ENCODE assay signal across 10 mouse cellular contexts in the genomic region with DNA sequence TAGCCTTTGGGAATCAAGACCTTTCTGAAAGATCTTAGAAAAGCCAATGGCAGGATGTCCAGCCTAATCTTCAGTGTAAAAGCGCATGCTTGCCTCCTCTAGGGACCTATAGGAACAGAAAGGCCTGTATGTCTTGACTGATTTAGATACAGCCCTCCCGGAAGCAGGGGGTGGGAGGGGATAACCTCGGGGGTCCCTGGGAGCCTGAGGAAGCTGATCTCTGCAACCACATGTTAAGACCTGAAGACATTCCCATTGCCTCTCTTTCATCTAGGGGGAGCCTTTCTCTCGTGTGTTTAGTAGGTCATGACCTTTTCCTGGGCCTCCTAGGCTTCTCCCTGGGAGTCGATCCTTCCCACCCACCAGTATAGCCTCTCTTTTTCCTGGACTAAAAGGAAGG.
"Had no signal": no experiment of that assay in that cellular context is flagged by ENCODE, and none has a peak within 500 bp of the region (broad histone marks: within the 10 kb centered on the region; RNA-seq: fewer than 3 reads in every experiment).

No protein-coding gene starts in this region.

- H3K4me3 ChIP-seq: limb, embryonic 13.5 days; liver, embryonic 15.5 days; midbrain, embryonic 12.5 days had no signal

- H3K27ac ChIP-seq: limb, embryonic 13.5 days; liver, embryonic 15.5 days; midbrain, embryonic 12.5 days had no signal

- H3K27me3 ChIP-seq: limb, embryonic 13.5 days had no signal

- H3K36me3 ChIP-seq: limb, embryonic 13.5 days; liver, embryonic 15.5 days; midbrain, embryonic 12.5 days had no signal

- H3K9me3 ChIP-seq: limb, embryonic 13.5 days; liver, embryonic 15.5 days; midbrain, embryonic 12.5 days had no signal

- H3K4me2 ChIP-seq: limb, embryonic 13.5 days; liver, embryonic 15.5 days; lung, embryonic 14.5 days; midbrain, embryonic 12.5 days had no signal

- H3K9ac ChIP-seq: limb, embryonic 13.5 days; liver, embryonic 15.5 days; lung, embryonic 14.5 days; midbrain, embryonic 12.5 days had no signal

- DNase-seq: kidney, adult 18-20 months; kidney, postnatal 14 days; lung, embryonic 14.5 days; lung, postnatal 10 days; lung, postnatal 4 days; right cerebral cortex, adult 18-20 months; right cerebral cortex, postnatal 25 days had no signal
